Mouse (Mus musculus) spleen, adult 2 months (tissue): ENCODE measurements around the gene Bpifb2. TPM values are rescaled to one million over a fixed set of nuclear protein-coding genes. Genes with fewer than 3 reads are reported as not detected.

Experiments
- DNase-seq, 2 experiments: peaks; one replicate each; pipeline versions ENCODE4 v3.0.0 to v3.0.0-alpha.2; 2012 to 2021; ENCODE audit warnings: low spot score in 2 of 2, low read depth in 1 of 2
- H3K27ac ChIP-seq: fragments of 200-500 bp; 2 replicates; pipeline ENCODE4 v1.5.1; 2012; ENCODE audit warnings: low read length, inconsistent platforms; ENCODE audit not compliant: insufficient read depth
- H3K27me3 ChIP-seq: fragments of 200-500 bp; 2 replicates; pipeline ENCODE4 v1.6.1; 2012; ENCODE audit warnings: mild to moderate bottlenecking, moderate library complexity, low read length, inconsistent platforms; ENCODE audit not compliant: control insufficient read depth, insufficient read depth
- H3K36me3 ChIP-seq: fragments of 200-500 bp; 2 replicates; pipeline ENCODE4 v1.6.1; 2012; ENCODE audit warnings: mild to moderate bottlenecking, low read length, inconsistent platforms; ENCODE audit not compliant: control insufficient read depth, insufficient read depth
- H3K4me1 ChIP-seq: fragments of 200-500 bp; 2 replicates; pipeline ENCODE4 v1.6.1; 2011; ENCODE audit warnings: inconsistent platforms; ENCODE audit not compliant: control insufficient read depth, insufficient read depth, insufficient read length
- H3K4me3 ChIP-seq: fragments of 200-500 bp; 2 replicates; pipeline ENCODE4 v1.5.1; 2011; ENCODE audit warnings: mild to moderate bottlenecking, inconsistent platforms; ENCODE audit not compliant: insufficient read depth, insufficient read length; ENCODE audit errors: extremely low read depth
- CTCF ChIP-seq: fragments of 200-500 bp; IDR thresholded peaks from 2 replicates; pipeline ENCODE4 v1.5.1; 2011; ENCODE audit warnings: mild to moderate bottlenecking, inconsistent platforms; ENCODE audit not compliant: insufficient read depth, insufficient read length, insufficient replicate concordance; ENCODE audit errors: extremely low read depth
- POLR2A ChIP-seq: fragments of 200-500 bp; IDR thresholded peaks from 2 replicates; pipeline ENCODE4 v1.6.1; 2011; ENCODE audit warnings: low read depth, low read length, inconsistent platforms
- WGBS: fragments of 180-500 bp; shearing (Covaris S2); methylation state at CpG from one replicate; pipeline ENCODE4 v1.1.7; 2018; 5-methylcytosine and 5-hydroxymethylcytosine counted together
- polyA plus RNA-seq: library from polyadenylated mRNA; depleted of rRNA; stranded (reverse); fragments of >200 nt; gene quantifications from 2 replicates; pipeline ENCODE4 v1.2.3, GENCODE M21; 2012

The Bpifb2 gene
- polyA plus RNA-seq, 1 experiment: 0.25 TPM

DNA sequence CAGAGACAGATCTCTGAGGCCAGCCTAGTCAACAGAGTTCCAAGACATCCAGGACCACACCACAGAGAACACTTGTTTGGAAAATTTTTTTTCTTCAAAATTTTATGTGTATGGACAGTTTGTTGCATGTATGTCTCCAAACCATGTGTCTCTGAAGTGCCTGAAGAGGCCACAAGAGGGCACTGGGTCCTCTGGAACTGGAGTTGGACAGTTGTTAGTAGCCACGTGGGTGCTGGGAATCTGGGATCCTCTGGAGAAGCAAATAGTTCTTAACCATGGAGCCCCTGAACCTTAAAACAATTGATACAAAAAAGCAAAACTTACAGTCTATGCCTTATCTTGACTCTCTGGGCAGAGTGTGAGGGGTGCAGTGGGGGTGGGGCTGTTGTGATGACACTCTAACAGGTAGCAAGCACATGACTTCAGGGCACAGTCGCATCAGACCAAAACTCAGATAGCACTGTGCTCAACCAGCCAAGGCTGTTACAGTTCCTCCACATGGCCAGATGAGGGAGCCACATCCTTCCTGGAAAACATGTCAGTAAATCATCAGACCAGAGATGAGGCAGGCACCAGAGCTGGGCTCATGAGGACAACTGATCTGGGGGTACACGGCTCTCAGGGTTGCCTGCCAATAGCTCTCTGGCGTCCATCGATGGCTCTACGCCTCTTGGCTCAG, 24.4 kb upstream of the Bpifb2 start:
- TF ChIP-seq CTCF: peak; percentile 54; the same call in 1 of the 2 replicates
- TF ChIP-seq POLR2A: no peak
- H3K27me3 ChIP-seq: no peaks in the 10 kb centered on the region
- 56% methylated on average over 6 of the region's 6 CpGs for WGBS
- no peaks in the 10 kb centered on the region for H3K36me3 ChIP-seq
- no peak overlapping the region for H3K27ac ChIP-seq
- H3K4me1 ChIP-seq: no peaks in the 10 kb centered on the region
- H3K4me3 ChIP-seq: no peak overlapping the region
- no peak for DNase-seq

DNA sequence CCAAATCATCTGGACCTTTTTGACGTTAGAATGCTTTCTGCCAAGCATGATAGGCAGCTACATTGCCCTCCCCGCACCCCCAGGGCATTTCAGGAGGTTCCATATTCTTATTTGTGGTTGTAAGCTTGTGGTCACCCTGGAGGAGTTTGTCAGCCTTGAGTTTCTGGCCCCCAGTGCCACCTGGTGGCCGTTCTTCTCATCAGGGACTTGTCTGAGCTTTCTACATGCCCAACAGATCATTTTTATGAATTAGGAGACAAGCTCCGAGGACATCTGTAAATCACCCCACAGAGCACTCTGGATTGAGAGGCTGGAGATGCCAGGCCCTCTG, 23.9 kb upstream of the Bpifb2 start:
- H3K4me3 ChIP-seq: no peak overlapping the region
- H3K36me3 ChIP-seq: no peaks in the 10 kb centered on the region
- 15% methylated on average over 4 of the region's 4 CpGs for WGBS
- DNase-seq: peak in 1 of 2 experiments; percentile 18
- no peaks in the 10 kb centered on the region for H3K27me3 ChIP-seq
- H3K27ac ChIP-seq: no peak overlapping the region
- TF ChIP-seq POLR2A (no peak), CTCF (peak; percentile 25; the same call in 1 of the 2 replicates)
- no peaks in the 10 kb centered on the region for H3K4me1 ChIP-seq

DNA sequence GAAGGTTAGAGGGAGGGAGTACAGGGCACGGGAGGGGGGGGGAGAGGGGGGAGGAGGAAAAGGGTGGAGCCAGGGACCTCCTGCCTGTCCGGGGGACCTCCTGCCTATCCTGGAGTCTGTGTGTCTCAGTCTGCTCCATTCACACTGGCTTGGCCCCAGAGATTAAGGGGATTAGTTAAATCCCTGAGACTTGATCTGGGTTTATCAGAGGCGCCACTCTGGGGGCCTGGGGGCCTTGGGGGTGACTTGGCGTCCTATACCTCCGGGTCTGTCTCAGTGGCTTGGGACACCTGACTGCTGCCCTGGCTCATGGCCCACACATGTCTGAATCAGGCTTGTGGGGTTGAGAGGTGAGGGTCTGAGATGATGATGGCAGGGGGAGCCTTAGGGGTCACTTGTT, 21.3 kb upstream of the Bpifb2 start:
- TF ChIP-seq POLR2A: no peak
- TF ChIP-seq CTCF: no peak
- no peak overlapping the region for H3K27ac ChIP-seq
- H3K27me3 ChIP-seq: no peaks in the 10 kb centered on the region
- H3K4me1 ChIP-seq: no peaks in the 10 kb centered on the region
- H3K4me3 ChIP-seq: no peak overlapping the region
- DNase-seq: no peak
- no peaks in the 10 kb centered on the region for H3K36me3 ChIP-seq
- 45% methylated on average over 5 of the region's 5 CpGs for WGBS

DNA sequence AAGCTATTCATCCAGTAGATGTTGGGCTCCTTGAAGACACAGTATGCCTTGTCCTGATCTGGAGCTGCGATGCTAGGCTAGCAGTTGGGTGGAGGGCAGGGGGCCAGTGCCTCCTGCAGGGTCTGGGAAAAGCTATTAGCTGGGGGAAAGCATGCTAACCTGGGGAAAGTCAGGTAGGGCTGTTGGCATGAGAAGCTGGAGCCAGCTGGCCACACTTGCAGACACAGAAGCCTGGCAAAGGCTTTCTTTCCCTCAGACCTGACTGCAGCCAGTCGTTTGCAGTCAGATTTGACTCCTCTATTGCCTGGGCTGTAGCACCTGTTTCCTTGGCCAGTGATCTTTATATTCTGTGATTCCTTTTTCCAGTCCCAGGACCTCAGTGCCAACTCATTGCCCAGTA, 15.3 kb upstream of the Bpifb2 start:
- DNase-seq: no peak
- WGBS: 78% methylated on average over 2 of the region's 2 CpGs
- Histone ChIP-seq H3K27ac (no peak overlapping the region), H3K4me1 (peaks cover 10% of the 10 kb centered on the region; the same call in 1 of the 2 replicates), H3K4me3 (no peak overlapping the region), H3K36me3 (no peaks in the 10 kb centered on the region), H3K27me3 (no peaks in the 10 kb centered on the region)
- TF ChIP-seq CTCF: no peak
- no peak for TF ChIP-seq POLR2A

DNA sequence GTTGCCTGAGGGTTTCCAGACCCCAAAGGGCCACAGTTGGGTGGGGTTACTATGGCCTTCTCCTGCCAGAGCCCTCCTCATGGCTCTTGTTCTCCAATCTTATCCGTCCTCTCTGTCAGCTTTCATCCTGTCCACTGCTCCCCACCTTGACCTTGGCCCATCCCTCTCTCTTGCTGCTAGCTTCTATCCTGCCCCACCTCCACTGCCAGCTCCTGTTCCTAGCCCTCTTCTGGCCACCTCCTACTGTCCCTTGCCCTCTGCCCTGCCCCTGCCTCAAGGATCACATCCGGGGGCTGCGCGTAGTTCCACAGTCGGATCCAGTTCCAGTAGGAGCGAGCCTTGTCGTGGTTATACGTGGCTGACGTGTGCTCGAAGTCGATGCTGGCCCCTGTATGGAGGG, 14.5 kb upstream of the Bpifb2 start:
- H3K4me3 ChIP-seq: no peak overlapping the region
- no peaks in the 10 kb centered on the region for H3K36me3 ChIP-seq
- H3K4me1 ChIP-seq: peaks cover 10% of the 10 kb centered on the region; the same call in 1 of the 2 replicates
- 88% methylated on average over 11 of the region's 11 CpGs for WGBS
- DNase-seq: no peak
- H3K27me3 ChIP-seq: no peaks in the 10 kb centered on the region
- H3K27ac ChIP-seq: no peak overlapping the region
- TF ChIP-seq POLR2A (no peak), CTCF (no peak)

DNA sequence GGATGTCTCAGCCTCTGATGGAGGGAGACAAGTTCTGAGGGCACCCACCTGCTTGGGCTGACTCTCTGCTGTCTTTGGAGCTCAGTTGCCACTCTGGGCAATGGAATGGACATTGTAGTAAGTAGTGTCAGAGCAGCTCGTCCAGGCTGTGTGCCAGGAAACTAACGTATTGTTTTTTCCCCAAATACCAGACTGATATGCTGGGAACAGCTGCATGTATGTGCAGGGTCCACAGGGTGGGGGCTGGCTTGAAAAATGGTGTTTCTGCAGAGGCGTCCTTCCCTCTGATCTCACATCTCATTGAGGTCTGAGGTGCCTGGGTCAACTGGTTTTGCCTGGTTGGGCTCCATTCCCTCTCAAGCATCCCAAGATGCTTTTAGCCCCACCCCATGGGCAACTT, 14.1 kb upstream of the Bpifb2 start:
- no peak for DNase-seq
- Histone ChIP-seq H3K4me3 (no peak overlapping the region), H3K36me3 (no peaks in the 10 kb centered on the region), H3K27me3 (no peaks in the 10 kb centered on the region), H3K27ac (no peak overlapping the region), H3K4me1 (peaks cover 10% of the 10 kb centered on the region; the same call in 1 of the 2 replicates)
- 53% methylated on average over 3 of the region's 3 CpGs for WGBS
- no peak for TF ChIP-seq POLR2A
- TF ChIP-seq CTCF: no peak

DNA sequence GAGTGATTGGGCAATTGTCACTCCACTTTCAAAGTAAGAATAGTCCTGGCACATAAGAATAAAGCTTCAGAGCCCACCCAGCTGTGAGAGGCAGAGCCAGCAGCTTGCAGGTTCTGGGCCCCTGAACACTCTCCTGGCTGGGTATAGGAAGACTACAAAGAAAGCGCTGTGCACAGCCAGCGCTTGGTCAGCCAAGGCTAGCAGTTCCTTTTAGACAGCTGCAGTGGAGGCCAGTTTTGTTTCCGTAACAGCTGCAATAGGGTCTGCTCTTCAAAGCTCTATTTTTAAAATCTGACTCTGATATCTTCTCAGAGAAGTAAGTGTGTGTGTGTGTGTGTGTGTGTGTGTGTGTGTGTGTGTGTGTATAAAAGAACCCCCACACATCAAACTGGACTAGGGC, 12.9 kb upstream of the Bpifb2 start:
- Histone ChIP-seq H3K4me1 (peaks cover 10% of the 10 kb centered on the region; the same call in 1 of the 2 replicates), H3K4me3 (no peak overlapping the region), H3K27me3 (no peaks in the 10 kb centered on the region), H3K27ac (no peak overlapping the region), H3K36me3 (no peaks in the 10 kb centered on the region)
- DNase-seq: no peak
- TF ChIP-seq POLR2A: no peak
- TF ChIP-seq CTCF: no peak
- WGBS: 29% methylated on average over 3 of the region's 3 CpGs
